Mouse (Mus musculus) heart, postnatal 0 days (tissue): ENCODE measurements around the gene Stx1a.

ENCODE experiments used
- CTCF ChIP-seq: IDR thresholded peaks from 2 replicates; pipeline ENCODE4 v1.5.1; 2016; ENCODE audit warnings: antibody characterized with exemption, control low read depth, low read depth
- EP300 ChIP-seq: IDR thresholded peaks from 2 replicates; pipeline ENCODE4 v1.6.1; 2016; ENCODE audit warnings: antibody characterized with exemption, low read depth

DNA sequence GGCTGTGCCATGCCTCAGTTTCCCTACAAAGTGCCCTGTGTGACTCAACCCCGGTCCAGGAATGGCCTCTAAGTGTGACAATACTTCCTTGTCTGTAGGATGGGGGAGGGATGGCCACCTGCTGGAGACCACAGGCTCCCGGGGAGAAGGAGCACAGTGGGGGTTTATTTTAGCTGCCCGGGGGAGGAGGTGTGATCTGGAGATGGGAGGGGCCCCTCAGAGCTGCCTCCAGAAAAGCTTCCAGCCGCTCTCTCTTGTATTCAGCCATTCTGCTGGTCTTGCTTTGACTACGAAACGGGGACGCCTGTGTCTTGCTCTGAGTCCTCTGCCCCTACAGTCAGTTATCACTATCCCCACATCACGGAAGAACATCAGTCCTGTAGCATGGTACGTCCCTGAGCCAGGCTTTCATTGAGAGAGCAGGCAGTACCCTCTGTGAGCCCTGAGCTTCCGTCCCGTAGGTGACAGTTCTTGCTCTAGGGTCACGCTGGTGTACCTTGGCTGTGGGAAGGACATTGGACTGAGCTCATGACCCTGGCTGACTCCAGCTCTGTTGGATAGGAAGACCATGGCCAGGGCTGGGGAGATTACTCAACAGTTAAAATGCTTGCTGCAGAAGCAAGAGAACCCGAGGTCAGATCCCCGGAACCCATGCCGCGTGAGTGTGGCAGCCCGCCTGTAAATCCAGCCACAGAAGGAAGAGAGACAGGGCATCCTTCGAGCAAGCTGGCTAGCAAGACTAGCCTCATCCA, 12.5 kb downstream of the Stx1a start:
- TF ChIP-seq CTCF = no peak
- no peak for TF ChIP-seq EP300
